Mouse (Mus musculus): Measurements from ENCODE around the gene Slc35f3. TPM values are rescaled to one million over a fixed set of nuclear protein-coding genes. Genes with fewer than 3 reads are reported as not detected.

Gene Slc35f3
- polyA plus RNA-seq (2015; fragmentation: Nextera tagmentation; extraction: Ambion mirVana), result 0.91 and 0.98 TPM in 2 replicates

GRCm38 (mm10) chr8:126298296-126299093, at the start of gene Slc35f3:
Gene Slc35f3 (plus strand): TSS chr8:126298558.
- H3K4me2 ChIP-seq (ENCODE audit: low read depth, low read length), result peak within 1 kb of the TSS; percentile 88
- no peaks in the 10 kb centered on the region for H3K36me3 ChIP-seq (ENCODE audit: control insufficient read depth, insufficient read depth, low read length)

GRCm38 (mm10) chr8:126250486-126250885, 47.9 kb upstream of the Slc35f3 start:
- 69% methylated on average over 4 of the region's 4 CpGs for WGBS
- Histone ChIP-seq H3K36me3 (ENCODE audit: control insufficient read depth, insufficient read depth, low read length) (no peaks in the 10 kb centered on the region), H3K4me3 (replicated peaks; ENCODE audit: low read length) (no peak overlapping the region), H3K9me3 (replicated peaks; ENCODE audit: control insufficient read depth, low read length) (no peaks in the 10 kb centered on the region), H3K4me1 (ENCODE audit: control insufficient read depth, insufficient read depth, low read length) (no peaks in the 10 kb centered on the region), H3K9ac (ENCODE audit: low read length) (no peak overlapping the region), H3K27me3 (ENCODE audit: control insufficient read depth, insufficient read depth, low read length) (no peaks in the 10 kb centered on the region), H3K4me2 (ENCODE audit: low read depth, low read length) (no peak overlapping the region), H3K27ac (ENCODE audit: low read length) (no peak overlapping the region)
- ATAC-seq (ENCODE audit: insufficient read depth, low FRiP score), result no peak

More at GRCm38 (mm10) chr8:126298296-126299093, at the start of gene Slc35f3:
- WGBS, result 1% methylated on average over 72 of the region's 72 CpGs
- peak; percentile 71 for ATAC-seq (ENCODE audit: insufficient read depth, low FRiP score)
- Histone ChIP-seq H3K4me1 (ENCODE audit: control insufficient read depth, insufficient read depth, low read length) (0 out of 2 replicates have a peak, but pooled peaks cover 6% of the 10 kb centered on the region), H3K9ac (ENCODE audit: low read length) (peak within 1 kb of the TSS; percentile 68), H3K27ac (ENCODE audit: low read length) (no peak within 1 kb of the TSS), H3K4me3 (replicated peaks; ENCODE audit: low read length) (peak within 1 kb of the TSS; percentile 52), H3K27me3 (ENCODE audit: control insufficient read depth, insufficient read depth, low read length) (peaks cover 5% of the 10 kb centered on the region), H3K9me3 (replicated peaks; ENCODE audit: control insufficient read depth, low read length) (no peaks in the 10 kb centered on the region)

- WGBS, result 48% methylated on average over 9 of the region's 9 CpGs
- Histone ChIP-seq H3K27ac (ENCODE audit: low read length) (no peak overlapping the region), H3K9ac (ENCODE audit: low read length) (no peak overlapping the region)
These were observed 41.6 kb upstream of the Slc35f3 start for GRCm38 (mm10) chr8:126256585-126257391.

GRCm38 (mm10) chr8:126257392-126257681, 41.0 kb upstream of the Slc35f3 start:
- Histone ChIP-seq H3K4me2 (ENCODE audit: low read depth, low read length) (no peak overlapping the region), H3K9me3 (replicated peaks; ENCODE audit: control insufficient read depth, low read length) (no peaks in the 10 kb centered on the region), H3K9ac (ENCODE audit: low read length) (no peak overlapping the region), H3K27me3 (ENCODE audit: control insufficient read depth, insufficient read depth, low read length) (no peaks in the 10 kb centered on the region), H3K36me3 (ENCODE audit: control insufficient read depth, insufficient read depth, low read length) (no peaks in the 10 kb centered on the region), H3K4me1 (ENCODE audit: control insufficient read depth, insufficient read depth, low read length) (peaks cover 2% of the 10 kb centered on the region; the same call in 1 of the 2 replicates), H3K27ac (ENCODE audit: low read length) (no peak overlapping the region), H3K4me3 (replicated peaks; ENCODE audit: low read length) (no peak overlapping the region)
- WGBS, result 63% methylated on average over 8 of the region's 8 CpGs
- ATAC-seq (ENCODE audit: insufficient read depth, low FRiP score), result no peak

More at GRCm38 (mm10) chr8:126256585-126257391, 41.6 kb upstream of the Slc35f3 start:
- Histone ChIP-seq H3K27me3 (ENCODE audit: control insufficient read depth, insufficient read depth, low read length) (no peaks in the 10 kb centered on the region), H3K4me2 (ENCODE audit: low read depth, low read length) (no peak overlapping the region), H3K4me1 (ENCODE audit: control insufficient read depth, insufficient read depth, low read length) (peaks cover 2% of the 10 kb centered on the region; the same call in 1 of the 2 replicates), H3K36me3 (ENCODE audit: control insufficient read depth, insufficient read depth, low read length) (no peaks in the 10 kb centered on the region), H3K4me3 (replicated peaks; ENCODE audit: low read length) (no peak overlapping the region), H3K9me3 (replicated peaks; ENCODE audit: control insufficient read depth, low read length) (no peaks in the 10 kb centered on the region)
- ATAC-seq (ENCODE audit: insufficient read depth, low FRiP score), result no peak

GRCm38 (mm10) chr8:126258175-126258781, 40.1 kb upstream of the Slc35f3 start:
- no peak for ATAC-seq (ENCODE audit: insufficient read depth, low FRiP score)
- H3K27ac ChIP-seq (ENCODE audit: low read length), result no peak overlapping the region
- H3K4me2 ChIP-seq (ENCODE audit: low read depth, low read length), result peak overlapping the region; percentile 34; the same call in 1 of the 2 replicates
- no peaks in the 10 kb centered on the region for H3K9me3 ChIP-seq (replicated peaks; ENCODE audit: control insufficient read depth, low read length)
- 4% methylated on average over 15 of the region's 15 CpGs for WGBS
- no peaks in the 10 kb centered on the region for H3K27me3 ChIP-seq (ENCODE audit: control insufficient read depth, insufficient read depth, low read length)
- H3K4me3 ChIP-seq (replicated peaks; ENCODE audit: low read length), result no peak overlapping the region; the same call in 1 of the 2 replicates
- H3K4me1 ChIP-seq (ENCODE audit: control insufficient read depth, insufficient read depth, low read length), result peaks cover 2% of the 10 kb centered on the region; the same call in 1 of the 2 replicates
- H3K9ac ChIP-seq (ENCODE audit: low read length), result no peak overlapping the region
- no peaks in the 10 kb centered on the region for H3K36me3 ChIP-seq (ENCODE audit: control insufficient read depth, insufficient read depth, low read length)

- Histone ChIP-seq H3K4me1 (ENCODE audit: control insufficient read depth, insufficient read depth, low read length) (no peaks in the 10 kb centered on the region), H3K9me3 (replicated peaks; ENCODE audit: control insufficient read depth, low read length) (no peaks in the 10 kb centered on the region), H3K4me2 (ENCODE audit: low read depth, low read length) (no peak overlapping the region), H3K4me3 (replicated peaks; ENCODE audit: low read length) (no peak overlapping the region), H3K27ac (ENCODE audit: low read length) (no peak overlapping the region), H3K36me3 (ENCODE audit: control insufficient read depth, insufficient read depth, low read length) (no peaks in the 10 kb centered on the region), H3K9ac (ENCODE audit: low read length) (no peak overlapping the region), H3K27me3 (ENCODE audit: control insufficient read depth, insufficient read depth, low read length) (no peaks in the 10 kb centered on the region)
- 61% methylated on average over 1 of the region's 1 CpGs for WGBS
- ATAC-seq (ENCODE audit: insufficient read depth, low FRiP score), result no peak
These were observed 33.2 kb upstream of the Slc35f3 start for GRCm38 (mm10) chr8:126265186-126265585.

GRCm38 (mm10) chr8:126267118-126267517, 31.2 kb upstream of the Slc35f3 start:
- Histone ChIP-seq H3K4me2 (ENCODE audit: low read depth, low read length) (no peak overlapping the region), H3K36me3 (ENCODE audit: control insufficient read depth, insufficient read depth, low read length) (no peaks in the 10 kb centered on the region), H3K9ac (ENCODE audit: low read length) (no peak overlapping the region), H3K27me3 (ENCODE audit: control insufficient read depth, insufficient read depth, low read length) (no peaks in the 10 kb centered on the region), H3K4me3 (replicated peaks; ENCODE audit: low read length) (no peak overlapping the region), H3K27ac (ENCODE audit: low read length) (no peak overlapping the region), H3K9me3 (replicated peaks; ENCODE audit: control insufficient read depth, low read length) (no peaks in the 10 kb centered on the region), H3K4me1 (ENCODE audit: control insufficient read depth, insufficient read depth, low read length) (no peaks in the 10 kb centered on the region)
- WGBS, result 28% methylated on average over 8 of the region's 8 CpGs
- ATAC-seq (ENCODE audit: insufficient read depth, low FRiP score), result no peak

DNA sequence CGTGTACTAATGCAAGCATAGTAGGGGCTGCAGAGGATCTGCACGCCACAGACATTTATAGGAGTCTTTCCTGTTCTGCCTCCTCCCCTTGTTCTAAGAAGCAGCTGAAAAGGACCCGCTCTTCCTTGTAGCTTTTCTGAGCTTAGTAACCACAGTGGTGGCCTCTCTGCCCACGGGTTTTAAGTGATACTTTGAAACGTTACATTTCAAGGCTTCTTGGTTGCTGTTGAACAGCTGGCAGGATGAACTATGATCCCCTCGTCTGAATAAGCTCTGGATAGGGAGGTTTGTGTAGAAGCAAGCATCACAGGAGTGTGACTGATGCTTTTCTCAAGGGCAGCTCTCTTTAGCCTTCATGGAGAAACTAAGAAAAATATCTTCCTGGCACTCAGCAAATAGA, 28.6 kb upstream of the Slc35f3 start:
- Histone ChIP-seq H3K9ac (ENCODE audit: low read length) (no peak overlapping the region), H3K9me3 (replicated peaks; ENCODE audit: control insufficient read depth, low read length) (no peaks in the 10 kb centered on the region), H3K27ac (ENCODE audit: low read length) (no peak overlapping the region), H3K4me1 (ENCODE audit: control insufficient read depth, insufficient read depth, low read length) (no peaks in the 10 kb centered on the region), H3K36me3 (ENCODE audit: control insufficient read depth, insufficient read depth, low read length) (no peaks in the 10 kb centered on the region), H3K27me3 (ENCODE audit: control insufficient read depth, insufficient read depth, low read length) (no peaks in the 10 kb centered on the region), H3K4me2 (ENCODE audit: low read depth, low read length) (no peak overlapping the region), H3K4me3 (replicated peaks; ENCODE audit: low read length) (no peak overlapping the region)
- no peak for ATAC-seq (ENCODE audit: insufficient read depth, low FRiP score)
- WGBS, result 42% methylated on average over 6 of the region's 6 CpGs

DNA sequence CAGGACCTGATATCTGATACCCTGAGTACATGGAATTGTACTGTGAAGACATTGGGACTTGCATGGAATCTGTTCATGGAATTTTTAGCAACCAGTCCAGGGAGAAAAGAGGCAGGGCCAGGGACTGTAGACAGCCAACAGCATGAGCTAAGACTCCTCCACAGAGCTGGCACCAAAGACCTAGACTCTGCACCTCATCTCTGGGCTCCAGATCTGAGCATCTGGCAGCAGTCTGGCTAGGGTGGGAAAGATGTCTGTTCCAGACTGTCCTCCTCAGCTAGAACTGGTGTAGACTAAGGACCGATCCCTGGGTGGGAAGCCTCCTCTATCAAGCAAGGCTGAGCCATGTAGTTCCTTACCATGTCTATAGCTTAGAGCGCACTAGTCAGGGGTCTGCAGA, 25.9 kb upstream of the Slc35f3 start:
- no peak for ATAC-seq (ENCODE audit: insufficient read depth, low FRiP score)
- H3K9me3 ChIP-seq (replicated peaks; ENCODE audit: control insufficient read depth, low read length), result no peaks in the 10 kb centered on the region
- H3K36me3 ChIP-seq (ENCODE audit: control insufficient read depth, insufficient read depth, low read length), result no peaks in the 10 kb centered on the region
- H3K9ac ChIP-seq (ENCODE audit: low read length), result no peak overlapping the region
- H3K4me1 ChIP-seq (ENCODE audit: control insufficient read depth, insufficient read depth, low read length), result no peaks in the 10 kb centered on the region
- no peaks in the 10 kb centered on the region for H3K27me3 ChIP-seq (ENCODE audit: control insufficient read depth, insufficient read depth, low read length)
- no peak overlapping the region for H3K4me3 ChIP-seq (replicated peaks; ENCODE audit: low read length)
- 92% methylated on average over 2 of the region's 2 CpGs for WGBS
- H3K4me2 ChIP-seq (ENCODE audit: low read depth, low read length), result no peak overlapping the region
- no peak overlapping the region for H3K27ac ChIP-seq (ENCODE audit: low read length)
